Mouse (Mus musculus) heart, embryonic 11.5 days (tissue): ENCODE results near the gene Ar. TPM values are rescaled to one million over a fixed set of nuclear protein-coding genes. Genes with fewer than 3 reads are reported as not detected.

Source experiments
- ATAC-seq: fragments of 200-750 bp; cut with Nextera tagmentation; replicated peaks from 2 replicates; pipeline ENCODE4 v1.8.0; 2017; ENCODE audit warnings: moderate library complexity; ENCODE audit not compliant: insufficient number of reproducible peaks, low FRiP score, low TSS enrichment
- H3K27ac ChIP-seq: fragments of 300-500 bp; sonication (generic); 2 replicates; pipeline ENCODE4 v1.5.1; 2014; ENCODE audit warnings: mild to moderate bottlenecking, low read depth, low read length
- H3K27me3 ChIP-seq: fragments of 300-500 bp; sonication (generic); 2 replicates; pipeline ENCODE4 v1.6.1; 2014; ENCODE audit warnings: mild to moderate bottlenecking, low read length, mixed read lengths; ENCODE audit not compliant: control insufficient read depth, insufficient read depth
- H3K36me3 ChIP-seq: fragments of 300-500 bp; sonication (generic); 2 replicates; pipeline ENCODE4 v1.6.1; 2014; ENCODE audit warnings: mild to moderate bottlenecking, low read length, moderate library complexity, mixed read lengths; ENCODE audit not compliant: control insufficient read depth, insufficient read depth
- H3K4me1 ChIP-seq: fragments of 300-500 bp; sonication (generic); 2 replicates; pipeline ENCODE4 v1.6.1; 2014; ENCODE audit warnings: low read length; ENCODE audit not compliant: control insufficient read depth, insufficient read depth
- H3K4me2 ChIP-seq: fragments of 300-500 bp; sonication (generic); 2 replicates; pipeline ENCODE4 v1.6.1; 2014; ENCODE audit warnings: mild to moderate bottlenecking, moderate library complexity
- H3K4me3 ChIP-seq: fragments of 300-500 bp; sonication (generic); 2 replicates; pipeline ENCODE4 v1.5.1; 2014; ENCODE audit warnings: low read depth, low read length
- H3K9ac ChIP-seq: fragments of 300-500 bp; sonication (generic); 2 replicates; pipeline ENCODE4 v1.6.1; 2014; ENCODE audit warnings: mild to moderate bottlenecking, low read depth, low read length, moderate library complexity
- H3K9me3 ChIP-seq: fragments of 300-500 bp; sonication (generic); replicated peaks from 2 replicates; pipeline ENCODE4 v1.6.1; 2016; ENCODE audit warnings: low read length; ENCODE audit not compliant: control insufficient read depth
- WGBS: fragments of 180-500 bp; shearing (Covaris S2); extraction: QIAGEN DNeasy Blood & Tissue Kit; methylation state at CpG from one replicate; pipeline ENCODE4 v1.1.7; 2014; ENCODE audit not compliant: insufficient replicate concordance; 5-methylcytosine and 5-hydroxymethylcytosine counted together
- polyA plus RNA-seq: library from polyadenylated mRNA; unstranded; fragments of >200 nt; fragmentation: Nextera tagmentation; extraction: Ambion mirVana; gene quantifications from 2 replicates; pipeline ENCODE4 v1.2.1, GENCODE M21; 2014

The Ar gene
- polyA plus RNA-seq, 1 experiment from 2014 or later, result 0.03 TPM

DNA sequence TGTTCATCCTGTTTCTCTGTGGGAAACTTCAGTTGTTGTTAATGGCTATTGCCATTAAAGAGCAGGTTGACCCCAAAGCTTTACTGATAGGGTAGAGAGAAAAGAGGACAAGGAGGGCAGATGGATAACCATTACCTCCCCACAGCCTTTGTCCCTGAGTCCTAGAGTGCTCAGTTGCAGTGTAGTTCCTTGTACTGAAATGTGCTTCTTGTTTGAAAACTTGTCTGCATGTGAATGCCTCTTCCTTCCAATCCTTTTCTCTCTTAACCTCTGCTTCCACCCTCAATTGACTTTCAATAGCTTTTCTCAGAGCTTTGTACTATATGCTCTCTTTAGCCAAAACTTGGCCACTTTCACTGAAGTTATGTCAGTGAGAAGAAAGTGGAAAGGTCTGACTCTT, 168.9 kb downstream of the Ar start:
- no peaks in the 10 kb centered on the region for H3K27me3 ChIP-seq
- no peak overlapping the region for H3K4me3 ChIP-seq
- no peak overlapping the region for H3K27ac ChIP-seq
- H3K36me3 ChIP-seq, result no peaks in the 10 kb centered on the region
- H3K4me2 ChIP-seq, result no peak overlapping the region
- ATAC-seq, result no peak
- H3K4me1 ChIP-seq, result no peaks in the 10 kb centered on the region
- no peak overlapping the region for H3K9ac ChIP-seq
- no peaks in the 10 kb centered on the region for H3K9me3 ChIP-seq

DNA sequence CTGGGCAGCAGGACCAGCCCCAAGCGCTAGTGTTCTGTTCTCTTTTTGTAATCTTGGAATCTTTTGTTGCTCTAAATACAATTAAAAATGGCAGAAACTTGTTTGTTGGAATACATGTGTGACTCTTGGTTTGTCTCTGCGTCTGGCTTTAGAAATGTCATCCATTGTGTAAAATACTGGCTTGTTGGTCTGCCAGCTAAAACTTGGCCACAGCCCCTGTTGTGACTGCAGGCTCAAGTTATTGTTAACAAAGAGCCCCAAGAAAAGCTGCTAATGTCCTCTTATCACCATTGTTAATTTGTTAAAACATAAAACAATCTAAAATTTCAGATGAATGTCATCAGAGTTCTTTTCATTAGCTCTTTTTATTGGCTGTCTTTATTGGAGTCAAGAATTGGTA, 174.5 kb downstream of the Ar start:
- H3K4me1 ChIP-seq, result no peaks in the 10 kb centered on the region

DNA sequence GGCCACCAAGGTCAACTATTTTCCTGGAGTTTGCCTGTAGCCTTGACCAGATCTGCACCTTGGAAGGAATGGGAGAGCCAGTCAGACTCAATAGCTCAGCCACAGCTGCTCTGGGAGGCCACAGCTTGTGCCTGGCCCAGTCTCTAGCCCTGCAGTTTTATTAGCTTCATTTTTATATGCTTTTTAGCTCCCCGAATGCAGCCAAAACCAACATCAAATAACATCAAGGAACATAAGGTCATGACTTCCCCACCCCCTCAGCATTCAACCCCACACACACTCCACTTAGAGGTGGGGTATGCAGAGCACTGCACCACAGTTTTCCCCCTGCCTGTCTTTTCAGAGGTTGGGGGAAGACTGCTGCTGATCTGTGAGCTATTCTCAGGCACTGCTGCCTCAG, 198.9 kb downstream of the Ar start:
- WGBS, result 74% methylated on average over 1 of the region's 1 CpGs
- H3K9me3 ChIP-seq, result no peaks in the 10 kb centered on the region
- no peaks in the 10 kb centered on the region for H3K4me1 ChIP-seq
- H3K9ac ChIP-seq, result no peak overlapping the region
- H3K4me2 ChIP-seq, result no peak overlapping the region
- no peaks in the 10 kb centered on the region for H3K36me3 ChIP-seq
- no peak overlapping the region for H3K4me3 ChIP-seq
- no peak overlapping the region for H3K27ac ChIP-seq
- no peaks in the 10 kb centered on the region for H3K27me3 ChIP-seq
- no peak for ATAC-seq

More for the DNA sequence above, 174.5 kb downstream of the Ar start:
- no peaks in the 10 kb centered on the region for H3K9me3 ChIP-seq
- H3K27me3 ChIP-seq, result no peaks in the 10 kb centered on the region
- H3K9ac ChIP-seq, result no peak overlapping the region
- H3K27ac ChIP-seq, result no peak overlapping the region
- 80% methylated on average over 2 of the region's 2 CpGs for WGBS
- ATAC-seq, result no peak
- H3K36me3 ChIP-seq, result no peaks in the 10 kb centered on the region
- H3K4me2 ChIP-seq, result no peak overlapping the region
- no peak overlapping the region for H3K4me3 ChIP-seq

DNA sequence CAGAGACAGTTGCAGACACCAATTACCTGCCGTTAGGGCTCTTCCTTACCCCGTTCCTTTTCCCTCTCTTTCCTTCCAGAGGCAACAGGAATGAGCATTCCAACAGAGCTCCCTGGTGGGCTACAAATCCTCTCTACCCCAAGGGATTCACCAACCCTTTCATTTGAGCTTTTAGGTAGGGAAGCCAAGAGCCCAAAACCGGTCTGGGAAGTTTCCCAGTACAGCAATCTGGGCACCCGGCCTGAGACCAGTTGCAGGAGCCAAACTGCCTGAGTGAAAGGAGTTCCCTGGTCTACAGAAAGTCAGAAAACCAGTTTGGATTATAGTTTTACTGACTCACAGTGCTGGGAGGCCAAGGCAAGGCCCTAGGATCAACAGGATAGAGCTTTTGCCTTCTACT, 199.5 kb downstream of the Ar start:
- H3K9me3 ChIP-seq, result no peaks in the 10 kb centered on the region
- no peak overlapping the region for H3K27ac ChIP-seq
- no peaks in the 10 kb centered on the region for H3K36me3 ChIP-seq
- no peak overlapping the region for H3K9ac ChIP-seq
- H3K4me2 ChIP-seq, result no peak overlapping the region
- whole genome bisulfite sequencing, result 46% methylated on average over 4 of the region's 4 CpGs
- ATAC-seq, result no peak
- no peaks in the 10 kb centered on the region for H3K4me1 ChIP-seq
- H3K27me3 ChIP-seq, result no peaks in the 10 kb centered on the region
- H3K4me3 ChIP-seq, result no peak overlapping the region
